Mouse (Mus musculus): ENCODE measurements at regions not wholly inside any gene's neighbourhood (a gene's known extent, or its start where the extent isn't known, plus 50 kb on each side); places are given as distances from the start of the nearest gene placed in this dataset.

GRCm38 (mm10) chr11:19554316-19554946 is 369.7 kb upstream of the Spred2 start:
- no peak for ATAC-seq (replicated peaks; ENCODE audit: low FRiP score, poor library complexity, severe bottlenecking)

- ATAC-seq (replicated peaks; ENCODE audit: low FRiP score, poor library complexity, severe bottlenecking), result no peak
Measured at GRCm38 (mm10) chr11:19554947-19555770, 369.0 kb upstream of the Spred2 start.

DNA sequence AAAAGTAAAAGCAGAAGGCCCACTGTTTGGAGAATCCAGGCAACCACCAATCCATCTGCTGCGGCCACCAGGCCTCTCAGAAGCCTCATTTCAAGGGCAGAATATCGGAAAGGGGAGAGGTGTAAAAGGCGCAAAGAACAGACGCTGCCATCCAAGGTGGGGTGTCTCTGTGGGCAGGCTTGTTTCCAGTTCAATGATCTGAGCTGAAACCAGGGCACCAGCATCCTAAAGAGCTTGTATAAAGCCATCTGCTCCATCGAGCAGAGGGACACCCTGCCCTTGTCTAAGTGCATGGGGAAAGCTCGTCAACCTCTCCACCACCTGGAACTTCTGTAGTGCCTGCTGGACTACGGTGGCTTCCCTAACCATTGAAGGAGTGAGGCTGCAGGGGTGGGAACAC is 363.7 kb upstream of the Spred2 start:
- ATAC-seq (replicated peaks; ENCODE audit: low FRiP score, poor library complexity, severe bottlenecking), result no peak

DNA sequence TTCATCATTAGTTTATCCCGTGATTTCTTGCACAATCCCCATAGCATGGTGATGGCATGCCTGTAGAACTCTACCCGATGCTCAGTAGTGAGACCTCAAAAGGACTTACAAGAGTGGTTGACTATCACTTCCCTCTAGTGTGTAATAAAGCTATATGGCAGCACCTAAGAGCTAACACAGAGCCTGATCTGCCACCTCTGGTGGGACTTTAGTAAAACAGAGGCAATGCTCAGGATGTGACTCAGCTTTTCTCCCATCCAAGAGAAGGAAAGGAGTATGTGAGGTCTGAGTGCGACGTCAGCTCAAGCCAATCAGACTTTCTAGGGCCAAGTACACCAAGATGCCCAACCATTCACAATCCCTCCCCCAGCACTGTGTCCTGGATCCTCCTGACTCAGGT is 361.5 kb upstream of the Spred2 start:
- ATAC-seq (replicated peaks; ENCODE audit: low FRiP score, poor library complexity, severe bottlenecking), result no peak

GRCm38 (mm10) chr11:19585228-19585627 is 338.9 kb upstream of the Spred2 start:
- ATAC-seq (replicated peaks; ENCODE audit: low FRiP score, poor library complexity, severe bottlenecking), result no peak

GRCm38 (mm10) chr11:19592506-19593355 is 331.4 kb upstream of the Spred2 start:
- no peak for ATAC-seq (replicated peaks; ENCODE audit: low FRiP score, poor library complexity, severe bottlenecking)

DNA sequence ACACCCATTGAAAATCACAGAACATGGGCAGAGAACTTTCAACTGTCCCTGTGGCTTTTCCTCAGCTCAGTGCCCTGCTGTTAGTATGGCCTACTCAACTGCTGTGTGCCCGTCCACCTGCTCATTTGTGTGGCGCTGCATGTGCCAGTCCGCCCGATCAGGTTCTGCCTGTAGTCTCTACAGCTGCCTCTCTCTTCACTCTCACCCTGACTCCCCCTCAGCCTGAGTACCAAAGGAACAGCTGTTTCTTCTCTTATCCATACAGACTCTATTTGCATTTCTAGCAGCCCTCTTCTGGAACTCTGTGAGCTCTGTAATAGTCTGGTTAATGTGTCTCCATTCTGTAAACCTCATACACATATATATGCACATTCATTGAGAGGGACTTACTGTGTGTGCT is 329.1 kb upstream of the Spred2 start:
- no peak for ATAC-seq (replicated peaks; ENCODE audit: low FRiP score, poor library complexity, severe bottlenecking)

DNA sequence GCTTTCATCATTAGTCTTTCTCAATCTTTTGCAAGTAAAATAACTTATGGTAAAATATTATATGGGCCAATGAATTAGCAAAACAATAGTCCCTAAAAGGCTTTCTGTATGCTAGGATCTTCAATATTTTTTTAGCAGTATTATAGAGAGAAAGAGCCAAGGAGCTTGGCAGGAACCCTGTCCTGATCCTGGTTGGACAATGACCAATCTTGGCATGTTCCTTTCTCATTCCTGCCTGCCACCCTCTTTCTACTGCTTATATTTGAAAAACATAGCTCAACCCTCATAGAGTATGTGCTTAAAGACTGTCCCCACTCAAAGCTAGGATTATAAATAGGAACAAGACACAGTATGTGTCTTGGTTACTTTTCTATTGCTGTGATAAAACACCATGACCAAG is 327.8 kb upstream of the Spred2 start:
- no peak for ATAC-seq (replicated peaks; ENCODE audit: low FRiP score, poor library complexity, severe bottlenecking)

- ATAC-seq (replicated peaks; ENCODE audit: low FRiP score, poor library complexity, severe bottlenecking), result no peak
Measured at GRCm38 (mm10) chr11:19599433-19599832, 324.7 kb upstream of the Spred2 start.

GRCm38 (mm10) chr11:19601216-19601938 is 322.8 kb upstream of the Spred2 start:
- ATAC-seq (replicated peaks; ENCODE audit: low FRiP score, poor library complexity, severe bottlenecking), result no peak

DNA sequence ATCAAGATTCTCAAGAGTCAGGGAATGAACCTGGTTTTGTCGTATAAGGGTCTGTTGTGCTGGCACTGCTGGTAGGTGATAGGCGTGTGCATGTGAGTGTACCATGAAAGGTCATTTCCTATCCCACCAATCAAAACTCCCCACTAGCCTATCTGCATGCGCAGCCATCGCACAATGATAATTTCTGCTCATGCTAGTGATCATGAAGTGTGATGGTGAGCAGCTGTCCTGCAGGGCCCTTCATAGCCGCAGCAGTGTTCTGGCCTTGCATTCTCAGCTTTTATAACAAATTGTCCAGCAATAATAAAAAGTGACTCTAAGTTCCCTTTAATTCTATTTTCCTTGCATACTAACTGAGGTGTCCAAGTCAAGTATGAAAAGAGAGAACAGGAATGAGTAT is 321.7 kb upstream of the Spred2 start:
- ATAC-seq (replicated peaks; ENCODE audit: low FRiP score, poor library complexity, severe bottlenecking), result no peak

- no peak for ATAC-seq (replicated peaks; ENCODE audit: low FRiP score, poor library complexity, severe bottlenecking)
Measured at GRCm38 (mm10) chr11:19605602-19606001, 318.6 kb upstream of the Spred2 start.

- no peak for ATAC-seq (replicated peaks; ENCODE audit: low FRiP score, poor library complexity, severe bottlenecking)
Measured at GRCm38 (mm10) chr11:19606943-19607342, 317.2 kb upstream of the Spred2 start.

GRCm38 (mm10) chr11:19607941-19608340 is 316.2 kb upstream of the Spred2 start:
- ATAC-seq (replicated peaks; ENCODE audit: low FRiP score, poor library complexity, severe bottlenecking), result no peak

DNA sequence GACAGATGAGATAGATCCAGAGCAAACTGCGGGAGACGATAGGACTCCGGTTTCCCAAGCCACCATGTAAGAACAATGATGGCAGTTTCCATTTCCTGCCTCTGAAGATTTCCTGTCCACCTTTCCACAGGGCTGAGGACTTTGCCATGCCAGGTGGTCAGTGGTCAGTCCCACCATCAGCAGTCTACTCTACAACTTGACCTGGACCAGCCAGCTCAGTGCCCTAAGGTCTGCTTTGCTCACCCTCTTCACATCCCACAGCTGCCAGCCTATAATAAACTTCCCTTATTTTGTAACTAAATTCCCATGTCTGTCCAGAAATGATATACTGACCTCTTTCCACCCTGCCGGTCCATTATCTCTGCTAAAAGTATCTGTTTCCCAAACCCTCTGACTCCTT is 315.7 kb upstream of the Spred2 start:
- ATAC-seq (replicated peaks; ENCODE audit: low FRiP score, poor library complexity, severe bottlenecking), result no peak

GRCm38 (mm10) chr11:19610559-19610958 is 313.6 kb upstream of the Spred2 start:
- ATAC-seq (replicated peaks; ENCODE audit: low FRiP score, poor library complexity, severe bottlenecking), result no peak

DNA sequence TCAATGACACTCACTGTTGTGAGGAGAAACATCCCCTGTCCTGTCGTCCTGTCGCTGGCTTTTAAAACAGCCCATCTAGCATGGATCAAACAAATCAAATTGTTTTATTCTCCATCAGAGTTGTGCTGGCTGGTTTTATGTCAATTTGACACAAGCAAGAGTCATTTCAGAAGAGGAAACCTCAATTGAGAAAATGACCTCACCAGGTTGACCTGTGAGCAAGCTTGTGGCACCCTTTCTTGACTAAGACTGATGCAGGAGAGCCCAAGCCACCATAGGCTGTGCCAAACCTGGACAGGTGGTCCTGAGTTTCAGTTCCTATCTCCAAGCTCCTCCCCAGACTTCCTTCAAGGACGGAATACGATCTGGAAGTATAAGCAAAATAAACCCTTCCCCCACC is 313.0 kb upstream of the Spred2 start:
- no peak for ATAC-seq (replicated peaks; ENCODE audit: low FRiP score, poor library complexity, severe bottlenecking)

DNA sequence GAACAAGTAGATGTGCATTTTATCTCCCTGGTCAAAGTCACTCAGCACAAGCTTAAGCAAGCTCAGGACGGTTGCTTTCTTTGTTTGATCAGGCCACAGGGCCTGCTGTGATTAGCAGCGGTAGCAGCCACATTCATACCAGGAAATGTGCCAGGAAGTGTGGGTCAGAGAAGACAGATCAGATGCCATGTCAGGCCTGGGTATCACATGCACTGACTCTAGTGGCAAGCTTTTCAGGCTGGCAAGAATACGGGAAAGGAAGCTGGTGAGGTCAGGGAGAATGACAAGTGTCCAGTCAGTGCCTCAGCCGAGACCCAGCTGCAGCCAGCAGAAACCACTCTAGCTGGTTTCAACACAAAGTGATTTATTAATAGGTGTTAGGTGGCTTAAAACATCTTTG is 307.7 kb upstream of the Spred2 start:
- no peak for ATAC-seq (replicated peaks; ENCODE audit: low FRiP score, poor library complexity, severe bottlenecking)

DNA sequence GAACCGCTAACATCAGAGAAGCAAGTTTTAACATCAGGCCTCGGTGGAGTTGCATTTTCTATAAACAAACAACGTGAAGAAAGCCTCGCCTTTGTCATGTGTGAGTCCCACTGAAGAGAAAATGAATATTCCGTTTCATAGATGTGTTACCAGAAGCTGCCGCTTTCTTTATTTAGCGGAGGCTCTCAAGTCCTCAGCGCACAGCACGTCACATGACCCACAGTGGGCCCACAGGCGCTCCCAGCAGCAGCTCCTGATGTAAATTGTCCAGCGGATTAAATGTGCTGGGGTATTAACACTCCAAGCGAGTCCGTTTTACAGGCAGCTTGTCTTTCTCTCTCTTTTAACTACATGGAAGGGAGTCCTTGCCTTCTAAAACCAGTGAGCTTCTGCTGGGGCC is 304.7 kb upstream of the Spred2 start:
- ATAC-seq (replicated peaks; ENCODE audit: low FRiP score, poor library complexity, severe bottlenecking), result no peak

GRCm38 (mm10) chr11:19631055-19631695 is 293.0 kb upstream of the Spred2 start:
- ATAC-seq (replicated peaks; ENCODE audit: low FRiP score, poor library complexity, severe bottlenecking), result no peak

Data from erythroblast, adult 5-6 weeks (primary cell).